Mouse (Mus musculus) testis, adult 2 months (tissue): Measurements from ENCODE around the gene Xrn2.

Experiments
- CTCF ChIP-seq: fragments of 200-500 bp; IDR thresholded peaks from 2 replicates; pipeline ENCODE4 v1.5.1; 2012; ENCODE audit warnings: low read depth, mild to moderate bottlenecking, inconsistent platforms, low read length, moderate library complexity; ENCODE audit not compliant: control insufficient read depth, insufficient read depth, insufficient replicate concordance
- POLR2A ChIP-seq: fragments of 200-500 bp; IDR thresholded peaks from 2 replicates; pipeline ENCODE4 v1.6.1; 2012; ENCODE audit warnings: low read depth, mild to moderate bottlenecking, inconsistent platforms, low read length, moderate library complexity; ENCODE audit not compliant: control insufficient read depth

DNA sequence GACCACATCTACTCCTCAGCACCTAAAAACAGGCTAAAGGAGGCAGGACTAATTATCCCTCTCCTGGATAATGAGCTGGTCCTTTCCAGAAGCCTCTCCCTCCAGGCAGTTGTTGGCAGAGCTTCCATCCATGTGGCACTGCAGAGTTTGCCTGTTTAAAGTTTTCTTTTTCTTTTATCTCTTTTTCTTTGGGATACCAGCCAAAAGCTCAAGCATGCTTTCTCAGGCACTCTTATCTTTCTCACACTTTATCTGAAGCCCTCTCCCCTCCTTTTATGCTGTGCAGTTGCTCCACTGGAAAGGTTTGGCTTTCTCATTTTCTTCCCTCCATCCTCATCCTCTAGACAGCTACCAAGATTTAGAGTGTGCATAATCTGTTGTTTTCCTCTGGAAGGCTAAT is 26.4 kb upstream of the Xrn2 start:
- no peak for TF ChIP-seq POLR2A
- TF ChIP-seq CTCF: no peak
